Mouse (Mus musculus): ENCODE results near the gene Ift122. TPM values are rescaled to one million over a fixed set of nuclear protein-coding genes. Genes with fewer than 3 reads are reported as not detected.

The Ift122 gene
- polyA plus RNA-seq, 1 experiment from 2014 or later: 36.8 TPM

DNA sequence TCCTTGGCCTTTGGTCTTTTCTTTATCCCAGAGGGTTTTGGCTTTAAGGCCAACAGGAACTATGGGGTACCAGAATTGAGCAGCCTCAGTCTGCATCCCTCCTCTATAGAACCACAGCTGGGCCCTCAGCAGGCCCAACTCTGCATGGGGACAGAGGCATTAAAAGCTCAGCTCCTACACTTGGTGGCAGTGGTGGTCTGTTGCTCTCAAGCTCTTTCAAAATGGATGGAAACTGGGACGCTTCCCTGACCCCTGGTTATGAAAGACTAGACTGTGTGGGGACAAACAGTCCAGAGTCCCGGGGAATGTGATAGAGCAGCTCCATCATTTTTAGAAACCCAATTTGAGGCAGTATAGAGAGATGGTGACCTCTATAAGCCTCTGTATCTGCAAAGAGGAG is 84.7 kb downstream of the Ift122 start:
- H3K4me1 ChIP-seq (ENCODE audit: control insufficient read depth, insufficient read depth, low read length): no peaks in the 10 kb centered on the region
- no peaks in the 10 kb centered on the region for H3K27me3 ChIP-seq (ENCODE audit: control insufficient read depth, insufficient read depth, low read depth, low read length)
- H3K9me3 ChIP-seq (replicated peaks; ENCODE audit: control insufficient read depth, low read length, poor library complexity, severe bottlenecking): no peaks in the 10 kb centered on the region; the same call in 1 of the 2 replicates
- no peak for ATAC-seq
- no peaks in the 10 kb centered on the region for H3K36me3 ChIP-seq (ENCODE audit: control insufficient read depth, insufficient read depth, low read length)
- no peak overlapping the region for H3K4me2 ChIP-seq (ENCODE audit: low read length)
- WGBS: 92% methylated on average over 2 of the region's 2 CpGs
- no peak overlapping the region for H3K4me3 ChIP-seq (ENCODE audit: low read depth, low read length)
- no peak overlapping the region for H3K9ac ChIP-seq (ENCODE audit: low read depth, low read length)
- no peak overlapping the region for H3K27ac ChIP-seq (ENCODE audit: low read length)

DNA sequence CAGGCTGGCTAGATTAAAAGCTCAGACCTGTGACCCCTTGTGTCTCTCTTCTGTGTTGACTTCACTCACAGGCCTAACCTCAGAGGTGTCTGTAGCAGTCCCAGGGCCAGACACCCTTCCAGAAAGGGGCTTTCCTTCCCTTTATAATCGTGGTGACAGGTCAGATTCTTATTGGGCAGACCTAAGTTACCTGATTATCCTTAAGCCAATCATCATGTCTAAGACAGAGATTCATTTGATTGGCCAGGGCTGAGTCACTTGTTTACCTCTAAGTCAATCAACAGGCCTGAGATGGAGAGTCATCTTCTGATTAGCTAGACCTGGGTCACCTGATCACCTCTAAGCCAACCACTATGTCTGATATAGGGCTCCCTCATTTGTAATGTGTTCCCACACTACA is 85.5 kb downstream of the Ift122 start:
- H3K27me3 ChIP-seq (ENCODE audit: control insufficient read depth, insufficient read depth, low read depth, low read length): no peaks in the 10 kb centered on the region
- no peaks in the 10 kb centered on the region for H3K36me3 ChIP-seq (ENCODE audit: control insufficient read depth, insufficient read depth, low read length)
- ATAC-seq: no peak
- no peak overlapping the region for H3K9ac ChIP-seq (ENCODE audit: low read depth, low read length)
- WGBS: 78% methylated on average over 1 of the region's 1 CpGs
- H3K4me3 ChIP-seq (ENCODE audit: low read depth, low read length): no peak overlapping the region
- no peaks in the 10 kb centered on the region; the same call in 1 of the 2 replicates for H3K9me3 ChIP-seq (replicated peaks; ENCODE audit: control insufficient read depth, low read length, poor library complexity, severe bottlenecking)
- no peak overlapping the region for H3K4me2 ChIP-seq (ENCODE audit: low read length)
- H3K4me1 ChIP-seq (ENCODE audit: control insufficient read depth, insufficient read depth, low read length): no peaks in the 10 kb centered on the region
- no peak overlapping the region for H3K27ac ChIP-seq (ENCODE audit: low read length)

GRCm38 (mm10) chr6:115940603-115941002 is 87.3 kb downstream of the Ift122 start:
- no peak overlapping the region for H3K4me2 ChIP-seq (ENCODE audit: low read length)

GRCm38 (mm10) chr6:115941128-115941527 is 87.9 kb downstream of the Ift122 start:
- Histone ChIP-seq H3K9ac (ENCODE audit: low read depth, low read length) (no peak overlapping the region), H3K4me1 (ENCODE audit: control insufficient read depth, insufficient read depth, low read length) (no peaks in the 10 kb centered on the region), H3K4me3 (ENCODE audit: low read depth, low read length) (no peak overlapping the region), H3K27me3 (ENCODE audit: control insufficient read depth, insufficient read depth, low read depth, low read length) (no peaks in the 10 kb centered on the region), H3K27ac (ENCODE audit: low read length) (no peak overlapping the region), H3K9me3 (replicated peaks; ENCODE audit: control insufficient read depth, low read length, poor library complexity, severe bottlenecking) (no peaks in the 10 kb centered on the region; the same call in 1 of the 2 replicates), H3K36me3 (ENCODE audit: control insufficient read depth, insufficient read depth, low read length) (no peaks in the 10 kb centered on the region), H3K4me2 (ENCODE audit: low read length) (no peak overlapping the region)
- WGBS: 18% methylated on average over 4 of the region's 12 CpGs
- ATAC-seq: no peak

More at GRCm38 (mm10) chr6:115940603-115941002, 87.3 kb downstream of the Ift122 start:
- Histone ChIP-seq H3K27me3 (ENCODE audit: control insufficient read depth, insufficient read depth, low read depth, low read length) (no peaks in the 10 kb centered on the region), H3K27ac (ENCODE audit: low read length) (no peak overlapping the region), H3K9me3 (replicated peaks; ENCODE audit: control insufficient read depth, low read length, poor library complexity, severe bottlenecking) (no peaks in the 10 kb centered on the region; the same call in 1 of the 2 replicates), H3K4me3 (ENCODE audit: low read depth, low read length) (no peak overlapping the region), H3K36me3 (ENCODE audit: control insufficient read depth, insufficient read depth, low read length) (no peaks in the 10 kb centered on the region), H3K4me1 (ENCODE audit: control insufficient read depth, insufficient read depth, low read length) (no peaks in the 10 kb centered on the region), H3K9ac (ENCODE audit: low read depth, low read length) (no peak overlapping the region)
- no peak for ATAC-seq
- WGBS: 90% methylated on average over 1 of the region's 1 CpGs

GRCm38 (mm10) chr6:115943498-115944427 is 90.5 kb downstream of the Ift122 start:
- WGBS: 84% methylated on average over 9 of the region's 9 CpGs
- ATAC-seq: no peak

GRCm38 (mm10) chr6:115944638-115945037 is 91.4 kb downstream of the Ift122 start, which contains the start of gene H1foo:
Gene H1foo (plus strand): TSS chr6:115944938.
- no peaks in the 10 kb centered on the region for H3K4me1 ChIP-seq (ENCODE audit: control insufficient read depth, insufficient read depth, low read length)
- H3K36me3 ChIP-seq (ENCODE audit: control insufficient read depth, insufficient read depth, low read length): no peaks in the 10 kb centered on the region
- no peaks in the 10 kb centered on the region for H3K9me3 ChIP-seq (replicated peaks; ENCODE audit: control insufficient read depth, low read length, poor library complexity, severe bottlenecking)
- no peak within 1 kb of the TSS for H3K9ac ChIP-seq (ENCODE audit: low read depth, low read length)
- H3K27ac ChIP-seq (ENCODE audit: low read length): no peak within 1 kb of the TSS
- H3K4me3 ChIP-seq (ENCODE audit: low read depth, low read length): no peak within 1 kb of the TSS
- no peak for ATAC-seq
- H3K27me3 ChIP-seq (ENCODE audit: control insufficient read depth, insufficient read depth, low read depth, low read length): no peaks in the 10 kb centered on the region
- no peak within 1 kb of the TSS for H3K4me2 ChIP-seq (ENCODE audit: low read length)
- WGBS: 86% methylated on average over 5 of the region's 5 CpGs

More at GRCm38 (mm10) chr6:115943498-115944427, 90.5 kb downstream of the Ift122 start:
- Histone ChIP-seq H3K9ac (ENCODE audit: low read depth, low read length) (no peak overlapping the region), H3K27me3 (ENCODE audit: control insufficient read depth, insufficient read depth, low read depth, low read length) (no peaks in the 10 kb centered on the region), H3K4me2 (ENCODE audit: low read length) (no peak overlapping the region), H3K4me3 (ENCODE audit: low read depth, low read length) (no peak overlapping the region), H3K36me3 (ENCODE audit: control insufficient read depth, insufficient read depth, low read length) (no peaks in the 10 kb centered on the region), H3K9me3 (replicated peaks; ENCODE audit: control insufficient read depth, low read length, poor library complexity, severe bottlenecking) (no peaks in the 10 kb centered on the region), H3K4me1 (ENCODE audit: control insufficient read depth, insufficient read depth, low read length) (no peaks in the 10 kb centered on the region), H3K27ac (ENCODE audit: low read length) (no peak overlapping the region)

- Histone ChIP-seq H3K27ac (ENCODE audit: low read length) (no peak overlapping the region), H3K36me3 (ENCODE audit: control insufficient read depth, insufficient read depth, low read length) (no peaks in the 10 kb centered on the region), H3K27me3 (ENCODE audit: control insufficient read depth, insufficient read depth, low read depth, low read length) (no peaks in the 10 kb centered on the region), H3K9ac (ENCODE audit: low read depth, low read length) (no peak overlapping the region), H3K4me2 (ENCODE audit: low read length) (no peak overlapping the region), H3K9me3 (replicated peaks; ENCODE audit: control insufficient read depth, low read length, poor library complexity, severe bottlenecking) (no peaks in the 10 kb centered on the region), H3K4me3 (ENCODE audit: low read depth, low read length) (no peak overlapping the region), H3K4me1 (ENCODE audit: control insufficient read depth, insufficient read depth, low read length) (no peaks in the 10 kb centered on the region)
- ATAC-seq: no peak
- WGBS: 86% methylated on average over 8 of the region's 8 CpGs
These were observed 92.4 kb downstream of the Ift122 start for GRCm38 (mm10) chr6:115945633-115946032.

GRCm38 (mm10) chr6:115946389-115946788 is 93.1 kb downstream of the Ift122 start:
- Histone ChIP-seq H3K27ac (ENCODE audit: low read length) (no peak overlapping the region), H3K9ac (ENCODE audit: low read depth, low read length) (no peak overlapping the region), H3K4me3 (ENCODE audit: low read depth, low read length) (no peak overlapping the region), H3K4me1 (ENCODE audit: control insufficient read depth, insufficient read depth, low read length) (no peaks in the 10 kb centered on the region), H3K36me3 (ENCODE audit: control insufficient read depth, insufficient read depth, low read length) (no peaks in the 10 kb centered on the region), H3K4me2 (ENCODE audit: low read length) (no peak overlapping the region), H3K27me3 (ENCODE audit: control insufficient read depth, insufficient read depth, low read depth, low read length) (no peaks in the 10 kb centered on the region), H3K9me3 (replicated peaks; ENCODE audit: control insufficient read depth, low read length, poor library complexity, severe bottlenecking) (no peaks in the 10 kb centered on the region)
- 50% methylated on average over 6 of the region's 6 CpGs for WGBS
- ATAC-seq: 0 out of 2 replicates have a peak, but pooled peaks have one; percentile 39

GRCm38 (mm10) chr6:115954506-115955074 is 101.3 kb downstream of the Ift122 start:
- WGBS: 66% methylated on average over 9 of the region's 9 CpGs
- Histone ChIP-seq H3K4me1 (ENCODE audit: control insufficient read depth, insufficient read depth, low read length) (peaks cover 6% of the 10 kb centered on the region; the same call in 1 of the 2 replicates), H3K4me2 (ENCODE audit: low read length) (no peak overlapping the region), H3K36me3 (ENCODE audit: control insufficient read depth, insufficient read depth, low read length) (no peaks in the 10 kb centered on the region), H3K9ac (ENCODE audit: low read depth, low read length) (no peak overlapping the region), H3K4me3 (ENCODE audit: low read depth, low read length) (no peak overlapping the region), H3K27ac (ENCODE audit: low read length) (no peak overlapping the region), H3K9me3 (replicated peaks; ENCODE audit: control insufficient read depth, low read length, poor library complexity, severe bottlenecking) (no peaks in the 10 kb centered on the region), H3K27me3 (ENCODE audit: control insufficient read depth, insufficient read depth, low read depth, low read length) (no peaks in the 10 kb centered on the region)
- ATAC-seq: no peak
